Mouse (Mus musculus): ENCODE data around the gene 9430015G10Rik. TPM values are rescaled to one million over a fixed set of nuclear protein-coding genes. Genes with fewer than 3 reads are reported as not detected.
"Not testable (repeated sequence)": the region's sequence is repeated elsewhere in the genome, so short reads cannot be mapped to it uniquely, and the experiment has no call there.

9430015G10Rik gene
- polyA plus RNA-seq, 1 experiment from 2014 or later: 23.7 TPM

GRCm38 (mm10) chr4:156133943-156134605 is 24.3 kb downstream of the 9430015G10Rik start:
- WGBS: 80% methylated on average over 12 of the region's 12 CpGs
- 0 out of 2 replicates have a peak, but pooled peaks cover 2% of the 10 kb centered on the region for H3K4me1 ChIP-seq (replicated peaks)
- H3K27me3 ChIP-seq (replicated peaks): no peaks in the 10 kb centered on the region
- H3K4me3 ChIP-seq: no peak overlapping the region
- H3K4me2 ChIP-seq: no peak overlapping the region
- ATAC-seq (ENCODE audit: insufficient number of reproducible peaks, low FRiP score): no peak
- H3K27ac ChIP-seq (ENCODE audit: poor library complexity, severe bottlenecking): no peak overlapping the region
- H3K36me3 ChIP-seq: no peaks in the 10 kb centered on the region
- no peak overlapping the region for H3K9ac ChIP-seq
- peaks cover 16% of the 10 kb centered on the region for H3K9me3 ChIP-seq (replicated peaks)

GRCm38 (mm10) chr4:156135112-156135511 is 25.3 kb downstream of the 9430015G10Rik start:
- H3K27me3 ChIP-seq (replicated peaks): no peaks in the 10 kb centered on the region
- no peak overlapping the region for H3K9ac ChIP-seq
- H3K9me3 ChIP-seq (replicated peaks): peaks cover 18% of the 10 kb centered on the region
- no peaks in the 10 kb centered on the region for H3K36me3 ChIP-seq
- 0 out of 2 replicates have a peak, but pooled peaks cover 2% of the 10 kb centered on the region for H3K4me1 ChIP-seq (replicated peaks)
- H3K4me2 ChIP-seq: no peak overlapping the region
- ATAC-seq (ENCODE audit: insufficient number of reproducible peaks, low FRiP score): no peak
- 84% methylated on average over 13 of the region's 13 CpGs for WGBS
- H3K4me3 ChIP-seq: no peak overlapping the region
- no peak overlapping the region for H3K27ac ChIP-seq (ENCODE audit: poor library complexity, severe bottlenecking)

GRCm38 (mm10) chr4:156135801-156136200 is 26.0 kb downstream of the 9430015G10Rik start:
- Histone ChIP-seq H3K4me3 (no peak overlapping the region), H3K36me3 (no peaks in the 10 kb centered on the region), H3K9me3 (replicated peaks) (peaks cover 18% of the 10 kb centered on the region), H3K4me2 (no peak overlapping the region), H3K27me3 (replicated peaks) (no peaks in the 10 kb centered on the region), H3K27ac (ENCODE audit: poor library complexity, severe bottlenecking) (no peak overlapping the region), H3K4me1 (replicated peaks) (0 out of 2 replicates have a peak, but pooled peaks cover 2% of the 10 kb centered on the region), H3K9ac (no peak overlapping the region)
- ATAC-seq (ENCODE audit: insufficient number of reproducible peaks, low FRiP score): no peak
- 89% methylated on average over 14 of the region's 14 CpGs for WGBS

GRCm38 (mm10) chr4:156136285-156137100 is 26.7 kb downstream of the 9430015G10Rik start:
- WGBS: 93% methylated on average over 30 of the region's 30 CpGs
- no peak for ATAC-seq (ENCODE audit: insufficient number of reproducible peaks, low FRiP score)

GRCm38 (mm10) chr4:156150887-156151286 is 41.1 kb downstream of the 9430015G10Rik start:
- not testable (repeated sequence) for H3K4me3 ChIP-seq; H3K9ac ChIP-seq; H3K4me2 ChIP-seq; H3K27me3 ChIP-seq (replicated peaks); ATAC-seq (ENCODE audit: insufficient number of reproducible peaks, low FRiP score); H3K27ac ChIP-seq (ENCODE audit: poor library complexity, severe bottlenecking); H3K36me3 ChIP-seq; H3K4me1 ChIP-seq (replicated peaks)
- H3K9me3 ChIP-seq (replicated peaks): peaks cover 13% of the 10 kb centered on the region
- WGBS: 82% methylated on average over 10 of the region's 10 CpGs

More at GRCm38 (mm10) chr4:156136285-156137100, 26.7 kb downstream of the 9430015G10Rik start:
- no peak overlapping the region for H3K4me3 ChIP-seq
- no peak overlapping the region for H3K27ac ChIP-seq (ENCODE audit: poor library complexity, severe bottlenecking)
- H3K27me3 ChIP-seq (replicated peaks): no peaks in the 10 kb centered on the region
- H3K9ac ChIP-seq: no peak overlapping the region
- H3K4me2 ChIP-seq: no peak overlapping the region
- H3K36me3 ChIP-seq: no peaks in the 10 kb centered on the region
- 0 out of 2 replicates have a peak, but pooled peaks cover 1% of the 10 kb centered on the region for H3K4me1 ChIP-seq (replicated peaks)
- peaks cover 18% of the 10 kb centered on the region for H3K9me3 ChIP-seq (replicated peaks)

GRCm38 (mm10) chr4:156154771-156155170 is 45.0 kb downstream of the 9430015G10Rik start:
- Histone ChIP-seq H3K9ac (no peak overlapping the region), H3K36me3 (no peaks in the 10 kb centered on the region; the same call in 1 of the 2 replicates), H3K27me3 (replicated peaks) (no peaks in the 10 kb centered on the region), H3K9me3 (replicated peaks) (peaks cover 22% of the 10 kb centered on the region), H3K4me2 (no peak overlapping the region), H3K4me3 (no peak overlapping the region), H3K4me1 (replicated peaks) (no peaks in the 10 kb centered on the region), H3K27ac (ENCODE audit: poor library complexity, severe bottlenecking) (no peak overlapping the region)
- ATAC-seq (ENCODE audit: insufficient number of reproducible peaks, low FRiP score): no peak
- 88% methylated on average over 3 of the region's 3 CpGs for WGBS

GRCm38 (mm10) chr4:156166477-156166876 is 56.7 kb downstream of the 9430015G10Rik start:
- no peaks in the 10 kb centered on the region for H3K27me3 ChIP-seq (replicated peaks)

GRCm38 (mm10) chr4:156168611-156169010 is 58.8 kb downstream of the 9430015G10Rik start:
- Histone ChIP-seq H3K27ac (ENCODE audit: poor library complexity, severe bottlenecking) (no peak overlapping the region), H3K4me3 (no peak overlapping the region), H3K9ac (no peak overlapping the region), H3K27me3 (replicated peaks) (no peaks in the 10 kb centered on the region), H3K9me3 (replicated peaks) (no peaks in the 10 kb centered on the region; the same call in 1 of the 2 replicates), H3K4me2 (no peak overlapping the region), H3K36me3 (peaks cover 99% of the 10 kb centered on the region), H3K4me1 (replicated peaks) (no peaks in the 10 kb centered on the region)
- 91% methylated on average over 8 of the region's 8 CpGs for WGBS
- ATAC-seq (ENCODE audit: insufficient number of reproducible peaks, low FRiP score): no peak

More at GRCm38 (mm10) chr4:156166477-156166876, 56.7 kb downstream of the 9430015G10Rik start:
- Histone ChIP-seq H3K27ac (ENCODE audit: poor library complexity, severe bottlenecking) (no peak overlapping the region), H3K9me3 (replicated peaks) (peaks cover 15% of the 10 kb centered on the region), H3K36me3 (peaks cover 98% of the 10 kb centered on the region), H3K4me3 (no peak overlapping the region), H3K4me2 (no peak overlapping the region), H3K4me1 (replicated peaks) (no peaks in the 10 kb centered on the region), H3K9ac (no peak overlapping the region)
- ATAC-seq (ENCODE audit: insufficient number of reproducible peaks, low FRiP score): no peak
- WGBS: 92% methylated on average over 9 of the region's 9 CpGs

- WGBS: 95% methylated on average over 10 of the region's 10 CpGs
- Histone ChIP-seq H3K4me2 (no peak overlapping the region), H3K4me3 (no peak overlapping the region), H3K9me3 (replicated peaks) (no peaks in the 10 kb centered on the region), H3K27me3 (replicated peaks) (no peaks in the 10 kb centered on the region), H3K27ac (ENCODE audit: poor library complexity, severe bottlenecking) (no peak overlapping the region), H3K4me1 (replicated peaks) (no peaks in the 10 kb centered on the region), H3K9ac (no peak overlapping the region), H3K36me3 (peaks cover 99% of the 10 kb centered on the region)
- no peak for ATAC-seq (ENCODE audit: insufficient number of reproducible peaks, low FRiP score)
Observed at GRCm38 (mm10) chr4:156169129-156169528, 59.3 kb downstream of the 9430015G10Rik start.

GRCm38 (mm10) chr4:156171828-156172227 is 62.0 kb downstream of the 9430015G10Rik start:
- WGBS: 95% methylated on average over 11 of the region's 11 CpGs
- H3K9ac ChIP-seq: no peak overlapping the region

More at GRCm38 (mm10) chr4:156171828-156172227, 62.0 kb downstream of the 9430015G10Rik start:
- no peaks in the 10 kb centered on the region for H3K9me3 ChIP-seq (replicated peaks)
- no peak for ATAC-seq (ENCODE audit: insufficient number of reproducible peaks, low FRiP score)
- H3K4me1 ChIP-seq (replicated peaks): no peaks in the 10 kb centered on the region
- no peaks in the 10 kb centered on the region for H3K27me3 ChIP-seq (replicated peaks)
- peaks cover 99% of the 10 kb centered on the region for H3K36me3 ChIP-seq
- no peak overlapping the region for H3K4me2 ChIP-seq
- H3K4me3 ChIP-seq: no peak overlapping the region
- no peak overlapping the region for H3K27ac ChIP-seq (ENCODE audit: poor library complexity, severe bottlenecking)

Data from heart, embryonic 12.5 days (tissue).